Mouse (Mus musculus): ENCODE data around the gene Trpm3.
"Not testable (repeated sequence)": the region's sequence is repeated elsewhere in the genome, so short reads cannot be mapped to it uniquely, and the experiment has no call there.

The Trpm3 gene

DNA sequence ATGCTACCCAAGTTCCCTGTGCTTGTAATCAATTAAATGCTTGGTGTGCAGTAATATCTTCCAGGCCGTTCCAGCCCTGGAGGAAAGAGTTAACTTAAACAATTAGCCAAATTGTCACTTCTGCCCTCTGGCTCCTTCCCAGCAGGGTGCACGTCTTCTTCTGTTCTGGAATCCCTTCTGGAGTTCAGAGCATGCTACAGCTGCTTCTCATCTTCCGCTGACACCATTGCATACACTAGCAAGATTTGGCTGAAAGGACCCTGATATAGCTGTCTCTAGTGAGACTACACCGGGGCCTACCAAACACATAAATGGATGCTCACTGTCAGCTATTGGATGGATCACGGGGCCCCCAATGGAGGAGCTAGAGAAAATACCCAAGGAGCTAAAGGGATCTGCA lies 712.6 kb downstream of the Trpm3 start:
- DNase-seq (ENCODE audit: low spot score): not testable (repeated sequence)

DNA sequence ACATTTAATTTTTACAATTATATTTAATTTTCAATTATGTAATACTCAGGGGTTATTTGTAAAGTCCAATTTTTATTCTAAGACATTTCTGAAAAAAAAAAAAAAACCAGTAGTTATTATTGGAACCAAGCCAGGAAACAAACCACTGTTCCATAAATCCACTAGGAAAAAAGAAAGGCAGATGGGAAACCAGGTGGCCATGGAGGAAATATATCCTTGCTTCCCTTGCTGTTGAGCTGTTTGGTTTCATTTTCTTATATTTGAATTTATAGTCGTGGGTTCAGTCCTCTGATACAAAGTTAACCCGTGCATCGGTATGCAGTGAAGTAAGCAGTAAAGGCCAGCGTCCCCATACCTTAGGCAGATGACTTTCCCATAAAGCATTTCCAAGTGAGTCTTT lies 720.8 kb downstream of the Trpm3 start:
- no peak for DNase-seq (ENCODE audit: low spot score)

DNA sequence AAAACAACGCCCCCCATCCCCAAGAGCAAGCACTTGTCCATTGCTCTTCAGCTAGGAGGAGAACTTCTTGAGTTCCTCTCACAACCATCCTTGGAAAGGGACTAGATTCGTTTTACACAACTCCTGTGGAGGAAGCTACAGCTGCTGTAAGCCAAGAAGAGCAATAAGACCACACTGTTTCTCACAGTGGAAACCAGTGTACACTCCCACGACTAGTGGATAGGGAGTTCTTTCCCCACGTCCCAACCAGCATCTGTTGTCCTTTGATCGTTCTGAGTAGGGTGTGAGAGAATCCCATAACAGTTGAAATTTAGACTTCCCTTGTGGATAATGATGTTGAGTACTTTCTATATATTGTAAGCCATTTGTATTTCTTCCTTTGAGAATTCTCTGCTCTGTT lies 728.6 kb downstream of the Trpm3 start:
- no peak for DNase-seq (ENCODE audit: low spot score)

DNA sequence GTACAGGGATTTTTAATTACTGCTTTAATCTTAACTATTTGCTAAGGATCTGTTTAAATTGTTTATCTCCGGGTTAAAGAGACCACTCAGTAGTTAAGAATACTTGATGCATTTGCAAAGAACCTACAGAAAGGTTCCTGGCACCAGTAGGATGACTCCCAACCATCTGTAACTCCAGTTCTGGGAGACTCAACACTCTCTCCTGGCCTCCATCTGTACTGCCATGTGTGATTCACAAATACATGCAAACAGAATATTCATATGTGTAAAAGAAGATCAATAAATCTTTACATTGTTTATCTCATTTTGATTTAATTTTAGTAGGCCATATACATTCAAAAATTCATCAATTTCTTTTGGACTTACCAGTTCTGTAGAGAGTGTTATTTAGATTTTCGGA lies 731.0 kb downstream of the Trpm3 start:
- no peak for DNase-seq (ENCODE audit: low spot score)

DNA sequence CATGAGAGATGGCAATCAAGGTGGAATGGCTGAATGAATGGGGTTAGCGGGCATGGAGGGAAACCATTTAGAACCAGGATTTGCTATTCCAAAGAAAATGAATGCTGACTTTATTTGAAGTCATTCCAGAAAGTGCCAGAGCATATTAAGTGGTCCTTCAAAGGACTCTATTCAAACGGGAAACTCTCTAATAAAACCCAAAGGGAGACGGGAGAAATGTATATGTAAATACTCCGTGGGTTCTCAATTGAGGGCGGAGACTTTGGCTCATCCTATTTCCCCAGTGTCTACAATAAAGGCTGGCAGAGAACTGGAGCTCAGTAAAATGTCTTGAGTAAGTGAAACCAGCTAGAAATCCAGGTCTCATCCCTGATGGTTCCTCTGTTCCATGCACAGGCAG lies 733.6 kb downstream of the Trpm3 start:
- DNase-seq (ENCODE audit: low spot score): no peak

DNA sequence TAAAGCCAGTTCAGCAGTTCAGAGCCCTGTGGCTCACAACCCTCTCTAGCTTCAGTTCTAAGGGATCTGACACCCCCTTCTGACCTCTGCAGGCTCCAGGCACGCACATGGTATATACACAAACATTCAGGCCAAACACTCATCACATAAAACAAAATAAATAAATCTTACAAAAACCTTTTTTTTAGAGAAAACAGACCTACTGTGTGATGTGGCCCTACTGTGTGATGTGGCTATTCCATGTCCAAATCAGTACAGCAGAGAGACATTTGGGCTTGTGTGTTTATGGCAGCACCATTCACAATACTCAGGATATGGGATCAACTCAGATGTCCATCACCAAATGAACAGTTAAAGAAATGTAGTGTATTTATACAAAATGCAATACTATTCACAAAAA lies 741.4 kb downstream of the Trpm3 start:
- DNase-seq (ENCODE audit: low spot score): no peak

DNA sequence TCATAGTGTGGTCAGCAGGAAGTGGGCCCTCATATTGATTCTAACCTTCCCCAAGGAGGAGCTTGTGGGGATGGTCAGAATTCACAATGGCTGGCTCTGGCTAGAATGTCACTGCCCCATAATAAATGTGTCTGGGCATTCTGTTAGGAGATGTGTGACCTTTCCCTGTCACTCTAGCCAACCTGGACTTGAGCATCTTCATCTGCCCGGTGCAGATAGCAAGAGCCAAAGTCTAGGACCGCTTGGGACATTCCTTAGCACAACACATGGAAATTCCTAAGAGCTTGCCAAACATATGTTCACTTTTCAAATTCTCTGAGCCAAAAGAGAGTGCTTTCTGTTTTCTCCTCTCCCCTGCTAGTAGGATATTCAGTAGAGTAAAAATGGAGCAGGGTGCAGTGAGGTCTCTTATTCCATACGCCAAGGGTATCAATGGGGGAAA lies 743.8 kb downstream of the Trpm3 start:
- DNase-seq (ENCODE audit: low spot score): no peak

DNA sequence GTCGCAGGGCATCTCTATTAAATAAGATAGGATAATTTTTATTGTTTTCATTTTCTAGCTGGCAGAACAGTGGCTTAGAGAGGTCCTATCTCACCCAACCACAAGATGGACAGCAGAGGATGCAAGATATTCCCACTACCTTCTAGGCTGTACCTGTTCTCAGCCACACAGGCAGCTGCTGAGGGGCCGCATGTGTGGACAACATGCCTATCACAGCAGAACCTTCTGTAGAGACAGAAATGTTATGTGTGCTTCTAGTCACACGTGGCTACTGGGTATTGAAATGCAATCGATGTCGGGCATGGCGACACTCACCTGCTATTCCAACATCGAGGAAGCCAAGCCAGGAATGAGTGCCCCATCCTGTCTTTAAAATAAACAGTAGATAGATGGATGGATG lies 744.3 kb downstream of the Trpm3 start:
- no peak for DNase-seq (ENCODE audit: low spot score)

DNA sequence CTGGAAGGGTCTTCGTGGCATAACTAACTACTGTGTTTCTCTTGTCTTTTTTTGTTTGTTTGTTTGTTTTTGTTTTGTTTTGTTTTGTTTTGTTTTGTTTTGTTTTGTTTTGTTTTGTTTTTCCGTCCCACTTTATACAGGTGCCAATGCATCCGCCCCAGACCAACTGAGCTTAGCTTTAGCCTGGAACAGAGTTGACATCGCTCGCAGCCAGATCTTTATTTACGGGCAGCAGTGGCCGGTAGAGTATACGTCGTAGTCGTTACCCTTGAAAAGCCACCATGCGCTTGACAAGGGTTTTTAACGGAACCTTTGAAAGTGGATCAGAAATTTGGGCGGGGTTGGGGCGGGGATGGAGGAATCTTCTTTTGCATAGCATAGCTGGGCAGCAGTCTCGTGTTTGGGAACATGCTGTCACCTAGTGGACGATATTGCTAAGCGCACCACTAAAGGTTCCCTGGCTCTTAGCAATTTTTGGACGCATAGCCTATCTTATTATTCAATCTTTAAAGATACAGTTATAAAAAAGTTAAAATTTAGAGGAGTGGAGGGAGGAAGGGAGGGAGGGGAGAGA lies 745.0 kb downstream of the Trpm3 start:
- DNase-seq (ENCODE audit: low spot score): peak; percentile 22

DNA sequence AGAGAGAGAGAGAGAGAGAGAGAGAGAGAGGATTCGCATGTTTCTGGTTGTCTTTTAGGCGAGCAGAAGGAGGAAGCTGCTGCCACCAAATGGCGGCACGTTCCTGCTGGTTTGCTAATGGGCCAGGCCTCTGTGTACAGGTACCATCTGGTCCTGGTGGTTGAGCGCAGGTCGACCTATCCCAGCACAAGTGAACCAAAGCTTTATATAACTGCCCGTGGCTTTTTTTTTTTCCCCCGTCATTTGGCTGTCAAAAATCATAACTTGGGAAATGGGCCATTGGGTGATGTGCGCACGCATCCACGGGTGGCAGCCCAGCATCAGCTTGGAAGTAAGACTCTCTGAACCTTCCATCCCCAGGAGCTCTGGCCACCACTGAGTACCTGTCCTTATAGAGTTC lies 745.5 kb downstream of the Trpm3 start:
- no peak for DNase-seq (ENCODE audit: low spot score)

DNA sequence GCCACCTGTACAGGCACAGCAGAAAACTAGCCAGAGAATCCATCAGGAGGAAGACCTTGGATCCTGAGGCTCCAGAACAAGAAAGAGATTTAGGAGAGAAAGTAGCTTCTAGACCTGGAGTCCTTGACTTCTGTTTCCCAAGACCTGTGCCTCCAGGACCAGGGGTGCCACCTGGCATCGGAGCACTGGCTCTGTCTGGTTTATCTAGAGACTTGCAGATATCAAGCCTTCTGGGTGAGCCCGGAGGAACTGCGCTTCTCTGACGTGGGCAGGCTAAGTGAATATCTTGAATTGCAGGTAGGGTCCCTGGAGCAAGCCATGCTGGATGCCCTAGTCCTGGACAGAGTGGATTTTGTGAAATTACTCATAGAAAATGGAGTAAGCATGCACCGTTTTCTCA lies 746.2 kb downstream of the Trpm3 start:
- no peak for DNase-seq (ENCODE audit: low spot score)

DNA sequence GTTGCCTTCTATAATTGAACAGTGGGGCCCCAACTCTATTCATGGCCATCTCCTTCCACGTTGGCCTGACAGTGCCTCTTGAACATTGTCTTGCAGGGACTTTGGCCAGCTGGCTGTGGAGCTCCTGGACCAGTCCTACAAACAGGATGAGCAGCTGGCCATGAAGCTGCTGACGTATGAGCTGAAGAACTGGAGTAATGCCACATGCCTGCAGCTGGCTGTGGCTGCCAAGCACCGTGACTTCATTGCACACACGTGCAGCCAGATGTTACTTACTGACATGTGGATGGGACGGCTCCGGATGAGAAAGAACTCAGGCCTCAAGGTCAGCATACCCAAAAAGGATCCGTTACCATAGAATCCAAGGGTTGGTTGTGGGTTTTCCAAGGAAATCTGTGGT lies 763.0 kb downstream of the Trpm3 start:
- DNase-seq (ENCODE audit: low spot score): no peak

DNA sequence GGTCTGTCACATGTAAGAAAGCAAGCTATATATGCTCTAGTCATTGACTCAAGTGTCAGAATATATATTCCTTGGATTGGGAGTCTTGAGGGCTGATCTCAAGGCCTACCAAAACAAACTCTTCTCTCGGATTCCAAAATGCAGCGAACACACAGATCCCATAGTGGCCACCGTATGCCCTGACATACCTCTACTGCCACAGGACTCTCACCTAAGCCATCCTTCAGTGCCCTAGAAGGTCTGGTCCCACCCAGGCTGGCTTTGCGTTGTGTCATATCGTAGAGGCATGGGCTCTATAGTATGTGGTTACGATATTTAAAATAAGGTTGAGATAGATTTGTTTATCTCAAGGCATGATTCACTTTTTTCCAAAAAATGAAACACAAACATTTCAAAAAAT lies 763.5 kb downstream of the Trpm3 start:
- no peak for DNase-seq (ENCODE audit: low spot score)

DNA sequence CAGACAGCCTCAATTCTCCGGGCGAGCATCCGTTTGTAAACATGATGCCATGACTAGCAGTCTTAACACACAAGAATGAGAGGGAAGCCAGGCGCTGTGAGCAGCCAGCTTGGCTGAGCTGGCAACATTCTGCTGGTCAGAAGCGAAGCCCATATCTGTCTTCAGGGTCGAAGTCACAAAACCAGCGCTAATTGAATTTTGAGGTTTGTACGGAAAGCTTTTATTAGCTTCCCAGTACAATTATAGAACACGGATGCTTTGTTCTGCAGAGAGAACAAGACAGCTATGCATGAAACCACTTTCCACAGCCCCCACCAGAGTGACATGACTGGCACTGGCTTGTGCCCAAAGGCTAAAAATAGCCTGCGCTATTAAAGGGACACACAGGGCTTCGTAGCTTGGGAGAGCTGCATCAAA lies 766.2 kb downstream of the Trpm3 start:
- DNase-seq (ENCODE audit: low spot score): peak; percentile 22

DNA sequence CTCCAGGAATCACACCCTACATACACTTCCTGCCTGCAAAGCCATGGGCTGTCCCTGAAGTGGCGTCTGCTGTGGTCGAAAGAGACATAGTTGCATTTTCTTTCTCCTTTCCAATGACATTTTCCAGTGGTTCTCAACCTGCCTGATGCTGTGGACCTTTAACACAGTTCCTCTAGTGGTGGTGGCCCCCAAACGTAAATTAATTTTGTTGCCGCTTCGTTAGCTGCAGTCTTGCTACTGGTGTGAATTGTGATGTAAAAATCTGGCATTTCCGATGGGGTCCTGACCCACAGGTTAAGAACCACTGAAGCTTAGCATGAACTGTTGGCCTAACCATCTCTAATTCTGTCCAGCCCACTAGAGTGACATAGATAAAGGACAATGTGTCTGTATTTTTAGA lies 771.8 kb downstream of the Trpm3 start:
- no peak for DNase-seq (ENCODE audit: low spot score)

DNA sequence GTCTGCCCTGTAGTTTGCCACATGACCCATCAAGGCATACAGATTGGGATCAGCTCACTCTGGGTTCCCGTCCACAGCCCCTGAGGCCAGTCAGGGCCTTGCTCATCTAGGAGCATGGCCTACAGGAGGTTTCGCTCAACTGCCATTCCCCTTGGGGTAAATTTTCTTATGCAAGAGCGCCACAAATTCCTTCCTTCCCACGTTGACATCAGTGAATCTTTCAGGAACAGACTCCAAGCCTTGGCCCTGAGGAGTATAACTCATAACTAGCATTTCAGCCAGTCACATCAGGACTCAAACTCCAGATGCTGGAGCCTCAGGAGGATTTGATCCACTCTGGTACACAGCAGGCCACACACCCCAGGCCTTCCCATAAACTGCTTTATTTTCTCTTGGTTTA lies 774.1 kb downstream of the Trpm3 start:
- DNase-seq (ENCODE audit: low spot score): no peak

DNA sequence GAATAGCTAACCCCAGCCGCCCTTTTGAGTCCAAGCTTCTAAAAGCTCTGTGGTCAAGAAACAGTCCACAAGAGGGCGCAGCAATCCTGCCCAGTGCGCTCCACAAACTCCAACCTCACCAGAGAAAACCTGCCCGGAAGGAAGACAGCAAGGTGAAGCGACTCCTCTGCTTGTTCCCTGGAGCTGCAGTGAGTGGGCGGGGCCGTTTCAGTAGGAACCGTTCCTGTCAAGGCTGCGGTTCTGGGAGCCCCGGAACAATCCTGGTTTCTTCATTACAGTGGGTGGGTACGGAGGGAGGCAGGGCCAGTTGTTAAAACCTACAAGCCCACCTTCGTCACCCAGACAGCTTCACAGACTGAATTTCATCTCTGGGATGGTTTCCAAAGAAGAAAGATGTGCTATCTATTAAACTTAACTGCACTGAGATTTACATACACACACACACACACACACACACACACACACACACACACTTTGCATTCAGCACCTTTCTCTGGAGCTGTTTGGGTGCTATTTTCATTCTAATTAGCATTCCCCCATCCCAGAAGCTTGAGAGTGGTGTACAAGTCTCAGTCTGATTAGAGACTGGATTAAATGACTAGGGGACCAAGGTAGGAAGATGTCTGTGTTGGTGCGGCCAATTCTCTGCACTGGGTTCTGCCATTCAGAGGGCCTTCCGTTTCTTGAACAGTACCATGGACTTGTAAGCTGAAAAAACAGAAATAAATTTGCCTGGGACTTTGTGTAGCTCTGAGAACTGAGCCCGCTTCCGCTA lies 777.2 kb downstream of the Trpm3 start:
- peak; percentile 88 for DNase-seq (ENCODE audit: low spot score)

DNA sequence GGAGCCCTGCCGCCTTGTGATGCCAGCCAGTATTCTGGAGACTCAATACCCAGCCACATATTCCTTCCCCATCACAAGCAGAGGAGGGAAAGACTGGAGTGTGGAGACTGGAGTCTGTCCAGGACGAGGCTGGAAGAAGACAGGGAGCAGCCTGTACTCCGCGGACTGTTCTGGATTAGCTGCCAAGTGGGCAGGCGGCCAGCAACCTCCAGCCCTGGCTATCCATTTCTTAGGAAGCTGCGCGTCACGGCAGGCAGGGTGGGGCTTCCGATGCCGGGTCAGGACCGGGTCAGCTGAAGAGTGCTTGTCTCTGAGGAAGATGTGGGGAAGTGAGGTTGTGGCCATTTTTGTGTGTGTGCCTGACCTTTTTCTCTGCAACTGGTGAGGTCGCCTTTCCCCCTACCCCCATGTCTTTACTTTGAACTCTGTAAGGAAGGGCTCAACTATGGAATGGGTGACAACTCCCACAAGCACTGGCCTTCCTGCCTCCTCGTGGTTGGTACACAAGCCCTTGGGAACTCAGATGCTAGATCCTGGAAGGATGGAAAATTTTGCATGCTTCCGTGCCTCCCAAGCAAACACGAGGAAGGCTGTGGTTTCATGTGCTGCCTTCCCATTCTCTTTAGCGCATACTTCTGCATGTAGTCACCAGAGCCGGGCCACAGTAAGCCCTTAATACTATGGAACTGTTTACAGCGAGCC lies 777.9 kb downstream of the Trpm3 start:
- peak; percentile 98 for DNase-seq (ENCODE audit: low spot score)

DNA sequence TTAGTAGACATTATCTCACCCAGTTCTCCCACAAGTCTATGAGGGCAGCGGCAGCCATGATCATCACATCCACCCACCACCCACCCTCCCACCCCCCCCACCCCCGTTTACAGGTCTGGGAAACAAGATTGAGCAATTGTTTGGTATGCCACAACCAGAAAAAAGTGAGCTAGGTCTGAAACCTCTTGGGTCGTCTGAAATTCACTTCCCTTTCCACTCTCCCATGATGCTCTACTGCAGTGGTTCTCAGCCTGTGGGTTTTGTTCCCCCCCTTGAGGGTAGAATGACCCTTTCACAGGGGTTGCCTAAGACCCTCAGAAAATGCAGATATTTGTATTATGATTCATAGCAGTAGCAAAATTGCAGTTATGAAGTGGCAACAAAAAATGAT lies 778.5 kb downstream of the Trpm3 start:
- DNase-seq (ENCODE audit: low spot score): no peak

DNA sequence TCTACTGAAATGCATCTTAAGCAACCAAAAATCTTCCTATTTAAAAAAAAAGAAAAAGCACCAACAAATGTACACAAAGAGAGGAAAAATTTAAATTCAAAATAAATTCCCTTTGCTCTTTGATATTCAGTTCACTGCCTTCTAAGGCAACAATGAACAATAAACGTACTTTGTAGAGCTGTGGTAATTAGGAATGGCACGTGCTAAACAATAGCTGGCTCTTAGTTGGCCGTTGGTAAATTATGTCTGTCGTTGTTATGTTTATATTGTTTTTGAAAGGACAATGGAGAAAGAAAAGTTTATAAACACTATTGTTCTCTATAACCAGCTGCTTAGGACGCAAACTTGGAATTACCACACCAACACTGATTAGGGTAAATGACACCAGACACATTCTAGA lies 782.1 kb downstream of the Trpm3 start:
- DNase-seq (ENCODE audit: low spot score): no peak

DNA sequence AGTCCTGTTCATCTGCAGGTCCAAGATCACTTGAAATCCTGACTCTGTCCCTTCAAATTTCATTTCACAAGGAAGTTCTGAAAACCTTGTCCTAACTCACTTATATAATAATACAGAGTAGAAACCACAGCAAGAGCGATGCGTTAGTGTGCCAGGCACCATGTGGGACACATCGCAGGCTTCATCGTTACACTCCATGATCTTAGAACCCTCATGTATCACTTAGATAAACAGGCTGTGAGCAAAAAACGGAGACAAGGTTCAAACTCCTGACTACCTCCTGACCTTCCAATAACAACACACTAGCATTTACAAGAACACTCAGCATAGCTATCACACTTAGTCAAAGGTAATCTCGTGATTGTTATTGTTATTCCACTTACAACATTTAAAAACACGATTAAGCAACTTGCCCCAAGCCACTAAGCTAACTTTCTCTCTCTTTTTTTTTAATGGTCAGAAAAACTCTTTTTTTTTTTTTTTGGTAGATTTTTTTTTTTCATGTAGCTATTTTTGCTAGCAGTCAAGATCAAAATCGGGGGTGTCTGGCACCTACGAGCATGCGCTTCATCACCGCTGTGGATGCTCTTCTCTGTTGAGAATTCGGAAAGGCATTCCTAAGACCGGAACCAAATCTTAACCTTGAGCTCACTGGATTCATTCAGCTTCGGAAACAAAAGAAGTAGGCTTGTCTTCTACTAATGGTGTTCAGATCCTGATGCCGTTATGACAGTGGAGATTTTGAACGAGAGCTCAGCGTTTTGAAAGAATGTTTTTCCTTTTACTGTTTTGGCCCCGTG lies 784.2 kb downstream of the Trpm3 start:
- no peak for DNase-seq (ENCODE audit: low spot score)

DNA sequence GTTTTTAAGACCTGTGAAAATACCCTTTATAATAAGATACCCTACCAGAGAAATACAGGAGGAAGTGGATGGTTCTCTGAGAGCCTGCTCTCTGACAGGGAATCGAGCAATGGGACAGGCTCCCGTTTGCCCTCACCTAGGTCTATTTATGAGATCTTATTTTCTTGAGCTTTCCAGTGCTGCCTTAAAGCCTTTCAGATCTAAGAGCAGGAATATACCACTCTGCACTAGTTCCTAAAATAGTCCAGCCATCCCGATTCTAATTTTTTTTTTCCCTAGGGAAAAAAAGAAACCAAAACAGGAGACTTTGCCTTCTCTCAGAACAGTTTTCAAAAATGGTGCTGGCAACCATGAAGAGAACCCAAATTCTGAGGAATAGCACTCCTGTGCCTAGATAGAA lies 786.4 kb downstream of the Trpm3 start:
- DNase-seq (ENCODE audit: low spot score): no peak

DNA sequence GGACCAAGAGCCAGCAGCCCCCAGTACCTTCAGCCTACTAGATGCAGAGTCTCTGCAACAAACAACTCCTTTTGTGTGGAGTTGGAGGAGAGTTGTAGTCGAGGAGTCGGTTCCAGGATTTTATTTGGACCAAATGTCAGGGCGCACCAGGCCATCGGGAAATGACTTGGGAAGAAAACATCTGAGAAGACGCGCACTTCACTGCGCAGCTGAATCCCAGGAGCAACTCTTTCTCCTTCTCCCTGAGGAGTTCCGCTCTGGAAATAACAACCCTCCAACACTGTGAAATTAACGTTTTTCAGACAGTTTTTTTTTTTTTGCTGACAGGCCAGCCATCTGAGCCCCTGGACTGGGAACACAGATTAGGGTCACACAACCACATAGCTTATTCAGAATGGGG lies 787.9 kb downstream of the Trpm3 start:
- no peak for DNase-seq (ENCODE audit: low spot score)

All from urinary bladder, postnatal 14 days (tissue).